Mouse (Mus musculus): ENCODE data around the gene Fam240a. TPM values are rescaled to one million over a fixed set of nuclear protein-coding genes. Genes with fewer than 3 reads are reported as not detected.

The Fam240a gene
- total RNA-seq, 2 experiments from 2014 or later: not detected

- peak in 1 of 2 experiments; percentile 69 for DNase-seq (ENCODE audit: extremely low spot score in 1 of 2, low spot score in 1 of 2)
Observed at GRCm38 (mm10) chr9:110871030-110871429, 45.6 kb downstream of the Fam240a start.

Small RNA genes lying within 50 kb of the gene (microRNA-seq; reads per million reads assigned to microRNA genes)
- gene Gm24269: 0 reads per million in 2 experiments

Other genes starting within 250 kb of the Fam240a start
- gene Myl3, start 175.0 kb downstream of the Fam240a start, total RNA-seq (2021): under 1 TPM in 1 of 2 experiments, not detected in 1; 0.39 TPM
- 1 to 10 TPM; 5.5 to 6.4 TPM for gene Pth1r, start 169.7 kb downstream of the Fam240a start, total RNA-seq (2021)
- gene Prss42, start 118.7 kb downstream of the Fam240a start, total RNA-seq (2021): not detected
- gene Prss44, start 102.9 kb downstream of the Fam240a start, total RNA-seq (2021): not detected
- under 1 TPM; 0.30 to 0.52 TPM for gene Prss43, start 90.2 kb downstream of the Fam240a start, total RNA-seq (2021)
- under 1 TPM; 0.44 to 0.61 TPM for gene Prss45, start 82.3 kb downstream of the Fam240a start, total RNA-seq (2021)
- under 1 TPM in 1 of 2 experiments, not detected in 1; 0.22 TPM for gene Prss46, start 72.4 kb downstream of the Fam240a start, total RNA-seq (2021)
- gene Prss50, start 58.9 kb downstream of the Fam240a start, total RNA-seq (2021): under 1 TPM; 0.54 to 0.80 TPM
- 10 to 100 TPM in 1 of 2 experiments, 1 to 10 TPM in 1; 8.6 to 17.6 TPM for gene Als2cl, start 37.0 kb downstream of the Fam240a start, total RNA-seq (2021)
- gene Tmie, start 36.7 kb downstream of the Fam240a start, total RNA-seq (2021): 1 to 10 TPM; 1.5 to 1.7 TPM
- under 1 TPM; 0.23 to 0.66 TPM for gene Tdgf1, start 29.3 kb upstream of the Fam240a start, total RNA-seq (2021)
- gene Lrrc2, start 34.7 kb upstream of the Fam240a start, total RNA-seq (2021): 1 to 10 TPM; 1.8 to 2.3 TPM
- under 1 TPM; 0.10 to 0.26 TPM for gene Rtp3, start 73.7 kb upstream of the Fam240a start, total RNA-seq (2021)
- gene Ltf, start 102.4 kb upstream of the Fam240a start, total RNA-seq (2021): under 1 TPM in 1 of 2 experiments, not detected in 1; 0.34 TPM
- gene Ccrl2, start 140.7 kb upstream of the Fam240a start, total RNA-seq (2021): 1 to 10 TPM in 1 of 2 experiments, under 1 TPM in 1; 0.89 to 1.0 TPM
- gene Lrrfip2, start 200.7 kb upstream of the Fam240a start, total RNA-seq (2021): 10 to 100 TPM; 29.7 to 37.0 TPM